Mouse (Mus musculus): ENCODE measurements around the gene Lims1. TPM values are rescaled to one million over a fixed set of nuclear protein-coding genes. Genes with fewer than 3 reads are reported as not detected.

Gene Lims1
- total RNA-seq, 2 experiments from 2014 or later = 30.2 to 30.8 TPM

- DNase-seq (ENCODE audit: low spot score in 2 of 2) = no peak
Observed at GRCm38 (mm10) chr10:58382621-58383101, 59.4 kb downstream of the Lims1 start.

- no peak for DNase-seq (ENCODE audit: low spot score in 2 of 2)
Observed at GRCm38 (mm10) chr10:58383282-58383681, 60.0 kb downstream of the Lims1 start.

GRCm38 (mm10) chr10:58383761-58384160, 60.5 kb downstream of the Lims1 start:
- DNase-seq (ENCODE audit: low spot score in 2 of 2) = no peak

GRCm38 (mm10) chr10:58385629-58386028, 62.4 kb downstream of the Lims1 start:
- no peak for DNase-seq (ENCODE audit: low spot score in 2 of 2)

- no peak for DNase-seq (ENCODE audit: low spot score in 2 of 2)
Observed at GRCm38 (mm10) chr10:58386997-58387396, 63.7 kb downstream of the Lims1 start.

GRCm38 (mm10) chr10:58388648-58389047, 65.4 kb downstream of the Lims1 start:
- DNase-seq (ENCODE audit: low spot score in 2 of 2) = no peak

- DNase-seq (ENCODE audit: low spot score in 2 of 2) = no peak
Observed at GRCm38 (mm10) chr10:58389151-58389550, 65.9 kb downstream of the Lims1 start.

GRCm38 (mm10) chr10:58392435-58392834, 69.2 kb downstream of the Lims1 start:
- no peak for DNase-seq (ENCODE audit: low spot score in 2 of 2)

- DNase-seq (ENCODE audit: low spot score in 2 of 2) = no peak
Observed at GRCm38 (mm10) chr10:58393026-58394014, 70.1 kb downstream of the Lims1 start.

GRCm38 (mm10) chr10:58394170-58394569, 70.9 kb downstream of the Lims1 start:
- no peak for DNase-seq (ENCODE audit: low spot score in 2 of 2)

GRCm38 (mm10) chr10:58395315-58395714, 72.0 kb downstream of the Lims1 start:
- DNase-seq (ENCODE audit: low spot score in 2 of 2) = no peak

- DNase-seq (ENCODE audit: low spot score in 2 of 2) = no peak
Observed at GRCm38 (mm10) chr10:58395723-58396122, 72.5 kb downstream of the Lims1 start.

- DNase-seq (ENCODE audit: low spot score in 2 of 2) = no peak
Observed at GRCm38 (mm10) chr10:58396600-58396999, 73.3 kb downstream of the Lims1 start.

GRCm38 (mm10) chr10:58398941-58399340, 75.7 kb downstream of the Lims1 start:
- DNase-seq (ENCODE audit: low spot score in 2 of 2) = no peak

GRCm38 (mm10) chr10:58401838-58402237, 78.6 kb downstream of the Lims1 start:
- no peak for DNase-seq (ENCODE audit: low spot score in 2 of 2)

GRCm38 (mm10) chr10:58404639-58405038, 81.4 kb downstream of the Lims1 start:
- no peak for DNase-seq (ENCODE audit: low spot score in 2 of 2)

- DNase-seq (ENCODE audit: low spot score in 2 of 2) = no peak
Observed at GRCm38 (mm10) chr10:58405285-58405948, 82.2 kb downstream of the Lims1 start.

GRCm38 (mm10) chr10:58405949-58406305, 82.7 kb downstream of the Lims1 start:
- DNase-seq (ENCODE audit: low spot score in 2 of 2) = no peak

- DNase-seq (ENCODE audit: low spot score in 2 of 2) = no peak
Observed at GRCm38 (mm10) chr10:58412331-58412730, 89.1 kb downstream of the Lims1 start.

GRCm38 (mm10) chr10:58412852-58413251, 89.6 kb downstream of the Lims1 start:
- no peak for DNase-seq (ENCODE audit: low spot score in 2 of 2)

GRCm38 (mm10) chr10:58416702-58417101, 93.4 kb downstream of the Lims1 start:
- no peak for DNase-seq (ENCODE audit: low spot score in 2 of 2)

- no peak for DNase-seq (ENCODE audit: low spot score in 2 of 2)
Observed at GRCm38 (mm10) chr10:58418290-58418971, 95.2 kb downstream of the Lims1 start.
